18 mouse cellular contexts compared by ENCODE assay signal in the genomic region with DNA sequence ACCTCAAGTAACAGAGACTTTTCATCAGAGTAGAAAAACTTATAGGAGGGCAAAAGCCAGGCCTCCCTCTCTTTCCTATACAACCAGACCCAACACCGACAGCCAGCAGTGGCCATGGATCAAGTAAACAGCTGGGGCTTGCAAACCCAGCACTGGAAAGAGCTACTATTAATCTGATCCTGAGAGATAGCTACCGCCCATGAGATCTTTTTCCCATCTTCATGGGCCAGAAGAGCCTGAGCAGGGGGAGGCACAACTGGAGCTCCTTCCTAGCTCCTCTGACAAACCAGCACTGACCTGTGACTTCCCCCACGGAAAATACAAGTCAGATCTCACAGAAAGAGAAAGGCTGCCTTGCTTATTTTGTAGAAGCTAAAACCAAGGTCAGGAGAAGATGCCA.
"Had no signal": no experiment of that assay in that cellular context is flagged by ENCODE, and none has a peak within 500 bp of the region (broad histone marks: within the 10 kb centered on the region; RNA-seq: fewer than 3 reads in every experiment).

No protein-coding gene starts in this region.

- H3K9ac ChIP-seq: lung, embryonic 14.5 days; midbrain, embryonic 12.5 days; neural tube, embryonic 13.5 days; neural tube, embryonic 15.5 days had no signal

- H3K4me1 ChIP-seq: midbrain, embryonic 10.5 days; midbrain, embryonic 12.5 days; neural tube, embryonic 13.5 days; neural tube, embryonic 15.5 days had no signal

- H3K4me2 ChIP-seq: lung, embryonic 14.5 days; midbrain, embryonic 12.5 days; neural tube, embryonic 13.5 days; neural tube, embryonic 15.5 days had no signal

- DNase-seq: lung, embryonic 14.5 days; lung, postnatal 10 days; lung, postnatal 4 days; midbrain, embryonic 14.5 days; retina, postnatal 1 day; right cerebral cortex, adult 18-20 months; right cerebral cortex, postnatal 25 days; right cerebral cortex, postnatal 4 days; spleen, adult 18-20 months; thymus, adult 18-20 months; thymus, postnatal 14 days; thymus, postnatal 36 days had no signal

- H3K4me3 ChIP-seq: midbrain, embryonic 10.5 days; midbrain, embryonic 12.5 days; myocyte; neural tube, embryonic 13.5 days; neural tube, embryonic 15.5 days had no signal

- H3K27ac ChIP-seq: midbrain, embryonic 10.5 days; midbrain, embryonic 12.5 days; neural tube, embryonic 13.5 days; neural tube, embryonic 15.5 days had no signal

- H3K27me3 ChIP-seq: midbrain, embryonic 12.5 days; neural tube, embryonic 13.5 days had no signal

- H3K36me3 ChIP-seq: midbrain, embryonic 10.5 days; midbrain, embryonic 12.5 days; neural tube, embryonic 13.5 days; neural tube, embryonic 15.5 days had no signal

- ATAC-seq: midbrain, embryonic 16.5 days had no signal

- H3K9me3 ChIP-seq: midbrain, embryonic 10.5 days; midbrain, embryonic 12.5 days; neural tube, embryonic 13.5 days; neural tube, embryonic 15.5 days had no signal
